Mouse (Mus musculus): ENCODE data around the gene Tmem132d. TPM values are rescaled to one million over a fixed set of nuclear protein-coding genes. Genes with fewer than 3 reads are reported as not detected.

Gene Tmem132d
- polyA plus RNA-seq (2015; fragmentation: Nextera tagmentation; extraction: Ambion mirVana) = 3.5 and 4.1 TPM in 2 replicates

DNA sequence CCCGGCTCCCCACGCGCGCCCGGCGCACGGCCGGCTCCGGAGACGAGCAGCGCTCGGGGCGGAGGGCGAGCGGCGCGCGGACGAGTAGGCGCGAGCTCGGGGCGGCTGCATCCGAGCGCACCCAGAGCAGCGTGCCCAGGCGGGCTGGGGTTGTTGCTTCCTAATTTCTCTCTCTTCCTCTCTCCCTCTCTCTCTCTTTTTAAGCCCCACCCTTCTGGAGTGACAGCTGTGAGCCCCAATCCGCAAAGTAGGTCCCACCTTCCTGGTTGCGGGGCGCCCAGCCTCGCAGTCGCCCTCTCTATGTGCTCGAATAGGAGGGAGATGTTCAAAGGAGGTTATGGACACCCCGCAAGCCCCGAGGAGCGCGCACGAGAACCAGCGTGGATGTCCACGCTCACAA lies at the start of gene Tmem132d:
Tmem132d (minus strand) TSS at position 162 of the 400 bp plus-strand sequence.

Other genes with a start within 250 kb of the Tmem132d start
- gene Fzd10, start 167.8 kb upstream of the Tmem132d start, polyA plus RNA-seq (2015; fragmentation: Nextera tagmentation; extraction: Ambion mirVana) = 4.0 and 4.1 TPM in 2 replicates